Mouse (Mus musculus) C2C12 (cell line): ENCODE data around the gene Fam19a4. TPM values are rescaled to one million over a fixed set of nuclear protein-coding genes. Genes with fewer than 3 reads are reported as not detected.

Experiments
- H3K27me3 ChIP-seq: one replicate; pipeline ENCODE4 v1.6.1; 2011; ENCODE audit not compliant: control insufficient read depth, insufficient read depth, insufficient read length
- H3K36me3 ChIP-seq: one replicate; pipeline ENCODE4 v1.6.1; 2011; ENCODE audit not compliant: control insufficient read depth, insufficient read depth
- H3K4me3 ChIP-seq: one replicate; pipeline ENCODE4 v1.5.1; 2011; ENCODE audit warnings: mild to moderate bottlenecking, control low read depth; ENCODE audit not compliant: poor library complexity, insufficient read depth, severe bottlenecking
- H3K79me2 ChIP-seq: one replicate; pipeline ENCODE4 v1.6.1; 2011; ENCODE audit not compliant: control insufficient read depth, insufficient read depth
- H3K79me3 ChIP-seq: one replicate; pipeline ENCODE4 v1.6.1; 2011; ENCODE audit warnings: low read depth, control low read depth
- H3ac ChIP-seq: one replicate; pipeline ENCODE3; 2011; ENCODE audit warnings: low read depth; ENCODE audit not compliant: control insufficient read depth, insufficient read length
- CEBPB ChIP-seq: IDR thresholded peaks from one replicate; pipeline ENCODE4 v1.6.1; 2011; ENCODE audit warnings: low read depth, mild to moderate bottlenecking, control low read depth, moderate library complexity
- CTCF ChIP-seq: IDR thresholded peaks from one replicate; pipeline ENCODE4 v1.5.1; 2011; ENCODE audit not compliant: control insufficient read depth, insufficient read depth, insufficient read length
- FOSL1 ChIP-seq: IDR thresholded peaks from one replicate; pipeline ENCODE4 v1.8.0; 2011; ENCODE audit warnings: mild to moderate bottlenecking, low read length; ENCODE audit not compliant: poor library complexity, insufficient read depth, severe bottlenecking
- MAX ChIP-seq: IDR thresholded peaks from one replicate; pipeline ENCODE4 v1.6.1; 2011; ENCODE audit warnings: mild to moderate bottlenecking, control low read depth
- MYOD1 ChIP-seq: IDR thresholded peaks from one replicate; pipeline ENCODE4 v1.6.1; 2011; ENCODE audit warnings: low read depth; ENCODE audit not compliant: control insufficient read depth, insufficient read length
- MYOG ChIP-seq: IDR thresholded peaks from one replicate; pipeline ENCODE4 v1.6.1; 2011; ENCODE audit not compliant: control insufficient read depth, insufficient read length; ENCODE audit errors: extremely low read depth
- USF1 ChIP-seq: IDR thresholded peaks from one replicate; pipeline ENCODE4 v1.6.1; 2011; ENCODE audit warnings: low read depth, mild to moderate bottlenecking, control low read depth, moderate library complexity
- polyA plus RNA-seq: library from polyadenylated mRNA; unstranded; fragments of >200 nt; fragmentation: generic; extraction: Trizol; gene quantifications from one replicate; pipeline ENCODE4 v1.2.1, GENCODE M21; 2012; ENCODE audit warnings: missing spikeins

Gene Fam19a4
- polyA plus RNA-seq, 1 experiment, result not detected

DNA sequence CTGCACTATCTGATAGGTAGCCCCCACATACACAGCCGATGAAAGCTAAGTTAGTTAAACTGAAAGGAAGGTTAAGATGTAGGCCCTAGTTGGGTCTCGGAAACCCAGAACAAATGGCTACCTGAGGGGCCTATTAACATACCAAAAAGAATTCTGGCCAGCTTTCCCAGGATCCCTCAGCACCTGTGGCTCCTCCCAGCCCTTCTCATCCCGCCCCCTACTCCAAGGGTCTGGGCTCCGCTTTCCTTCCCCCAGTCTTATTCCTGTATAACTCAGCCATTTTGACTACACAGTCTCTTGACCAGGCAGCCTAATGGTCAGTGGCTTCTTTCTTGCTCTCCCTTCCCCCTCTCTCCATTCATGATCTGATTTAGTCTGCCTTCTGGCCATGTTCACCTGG is 13.7 kb downstream of the Fam19a4 start:
- Histone ChIP-seq H3ac (no peak overlapping the region), H3K4me3 (no peak overlapping the region), H3K27me3 (peaks cover 20% of the 10 kb centered on the region), H3K79me2 (no peaks in the 10 kb centered on the region), H3K79me3 (no peaks in the 10 kb centered on the region), H3K36me3 (no peaks in the 10 kb centered on the region)
- no peak for TF ChIP-seq CTCF
- TF ChIP-seq MYOD1, result no peak
- no peak for TF ChIP-seq MAX
- TF ChIP-seq CEBPB, result no peak
- no peak for TF ChIP-seq FOSL1
- TF ChIP-seq MYOG, result no peak
- no peak for TF ChIP-seq USF1

DNA sequence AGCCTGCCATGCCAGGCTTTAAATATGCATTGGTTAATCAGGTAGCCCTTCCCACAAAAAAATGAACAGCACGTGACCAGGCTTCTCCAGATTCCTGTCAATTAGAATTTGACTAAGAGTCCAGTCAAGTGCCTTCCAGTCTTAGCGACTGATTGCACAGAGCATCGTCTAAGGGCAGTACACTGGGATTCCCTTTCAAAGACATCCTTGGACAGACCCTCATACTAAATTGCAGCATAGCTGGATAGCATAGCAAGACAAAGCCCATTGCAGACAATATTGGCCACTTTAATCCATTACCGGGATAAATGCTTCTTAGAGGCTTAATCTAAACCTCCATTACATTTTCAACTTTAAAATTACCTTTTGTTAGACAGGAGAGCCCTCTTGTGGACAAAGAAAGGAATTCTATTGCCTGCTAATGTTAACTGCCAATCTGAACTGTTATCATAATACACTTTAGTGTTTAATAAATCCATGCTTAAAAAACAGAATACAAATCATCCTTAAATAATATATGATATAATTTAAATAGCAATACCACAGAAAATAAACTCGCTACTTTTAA is 33.0 kb downstream of the Fam19a4 start:
- H3ac ChIP-seq, result no peak overlapping the region
- H3K79me2 ChIP-seq, result no peaks in the 10 kb centered on the region
- no peaks in the 10 kb centered on the region for H3K36me3 ChIP-seq
- H3K27me3 ChIP-seq, result peaks cover 44% of the 10 kb centered on the region
- TF ChIP-seq USF1, result no peak
- TF ChIP-seq CEBPB, result no peak
- no peak for TF ChIP-seq MYOD1
- TF ChIP-seq MYOG, result no peak
- no peak for TF ChIP-seq MAX
- TF ChIP-seq FOSL1, result no peak
- no peak for TF ChIP-seq CTCF
- no peaks in the 10 kb centered on the region for H3K79me3 ChIP-seq
- no peak overlapping the region for H3K4me3 ChIP-seq

- Histone ChIP-seq H3ac (no peak overlapping the region), H3K79me3 (no peaks in the 10 kb centered on the region), H3K36me3 (no peaks in the 10 kb centered on the region), H3K4me3 (no peak overlapping the region), H3K27me3 (peaks cover 11% of the 10 kb centered on the region), H3K79me2 (no peaks in the 10 kb centered on the region)
- TF ChIP-seq MYOD1, result no peak
- no peak for TF ChIP-seq FOSL1
Observed at GRCm38 (mm10) chr6:97019323-97019722, 40.9 kb downstream of the Fam19a4 start.

DNA sequence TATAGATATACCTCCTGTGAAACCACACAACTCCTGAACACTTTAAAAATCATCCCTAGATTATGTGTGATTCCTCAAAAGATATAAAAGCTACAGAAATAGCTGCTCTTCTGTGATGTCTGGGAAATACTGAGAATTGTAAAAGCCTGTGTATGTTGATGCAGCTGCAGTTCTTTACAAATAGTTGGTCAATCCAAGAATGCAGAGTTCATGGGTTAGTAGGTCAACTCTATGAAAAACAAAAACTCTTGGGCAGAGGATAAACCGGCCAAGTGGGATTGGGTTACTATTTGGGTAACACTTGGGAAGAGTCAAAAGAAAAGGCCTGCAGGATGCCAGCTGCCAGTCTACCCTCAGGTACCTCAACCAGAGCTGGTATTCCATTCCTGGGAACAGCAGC is 43.5 kb downstream of the Fam19a4 start:
- Histone ChIP-seq H3K79me3 (no peaks in the 10 kb centered on the region), H3K27me3 (peaks cover 4% of the 10 kb centered on the region), H3K36me3 (no peaks in the 10 kb centered on the region), H3ac (no peak overlapping the region), H3K4me3 (no peak overlapping the region), H3K79me2 (no peaks in the 10 kb centered on the region)
- TF ChIP-seq CEBPB, result no peak
- no peak for TF ChIP-seq MAX
- TF ChIP-seq FOSL1, result no peak

DNA sequence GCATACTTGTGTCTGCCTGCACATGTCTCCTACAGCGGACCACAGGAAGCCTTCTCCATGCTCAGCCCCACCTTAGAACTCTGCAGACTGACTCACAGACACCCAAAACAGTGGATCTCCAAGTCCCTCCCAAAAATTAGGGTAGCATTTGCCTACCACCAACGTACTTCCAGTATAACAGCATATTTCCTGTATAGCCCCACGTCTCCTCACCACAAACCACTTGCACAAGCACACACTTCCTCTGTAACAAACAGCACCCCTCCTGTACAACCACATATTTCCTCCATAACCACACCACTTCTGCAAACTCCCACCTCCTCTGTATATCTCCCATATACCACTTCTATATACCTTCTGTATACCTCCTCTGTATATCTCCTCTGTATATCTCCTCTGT is 44.2 kb downstream of the Fam19a4 start:
- no peaks in the 10 kb centered on the region for H3K79me3 ChIP-seq
- H3K79me2 ChIP-seq, result no peaks in the 10 kb centered on the region
- no peak overlapping the region for H3ac ChIP-seq
- H3K27me3 ChIP-seq, result peaks cover 4% of the 10 kb centered on the region
- H3K4me3 ChIP-seq, result no peak overlapping the region
- H3K36me3 ChIP-seq, result no peaks in the 10 kb centered on the region
- no peak for TF ChIP-seq MYOD1
- TF ChIP-seq MAX, result no peak
- no peak for TF ChIP-seq FOSL1
- TF ChIP-seq USF1, result no peak
- TF ChIP-seq CEBPB, result no peak
- TF ChIP-seq CTCF, result no peak
- TF ChIP-seq MYOG, result no peak

- Histone ChIP-seq H3K27me3 (no peaks in the 10 kb centered on the region), H3ac (no peak overlapping the region), H3K36me3 (no peaks in the 10 kb centered on the region), H3K79me2 (no peaks in the 10 kb centered on the region), H3K79me3 (no peaks in the 10 kb centered on the region), H3K4me3 (no peak overlapping the region)
- TF ChIP-seq FOSL1 (no peak), CEBPB (no peak), CTCF (peak; percentile 36)
Observed at GRCm38 (mm10) chr6:97006513-97007094, 53.6 kb downstream of the Fam19a4 start.
